21 mouse cellular contexts compared by ENCODE assay signal in genomic region chr3:38776743-38777366, GRCm38 (mm10).
DNase-seq lines count a peak whose midpoint lies in the region; ATAC-seq lines count a peak whose summit lies in the region.
"Had no signal": no experiment of that assay in that cellular context is flagged by ENCODE, and none has a peak within 500 bp of the region (broad histone marks: within the 10 kb centered on the region; RNA-seq: fewer than 3 reads in every experiment).

No protein-coding gene starts in this region.

- H3K36me3 ChIP-seq in forebrain, embryonic 12.5 days (replicated peaks) = no peaks in the 10 kb centered on the region
- H3K36me3 ChIP-seq in forebrain, embryonic 16.5 days (ENCODE audit: control insufficient read depth, insufficient read depth) = no peaks in the 10 kb centered on the region
- H3K36me3 ChIP-seq in neural tube, embryonic 11.5 days (ENCODE audit: control insufficient read depth, insufficient read depth, low read length) = no peaks in the 10 kb centered on the region
- no peaks in the 10 kb centered on the region for H3K36me3 ChIP-seq in neural tube, embryonic 15.5 days
- H3K36me3 ChIP-seq in forebrain, embryonic 14.5 days (ENCODE audit: control insufficient read depth, insufficient read depth, low read length) = no peaks in the 10 kb centered on the region
- H3K36me3 ChIP-seq in midbrain, embryonic 14.5 days (ENCODE audit: control insufficient read depth, insufficient read depth, low read length) = no peaks in the 10 kb centered on the region
- H3K36me3 ChIP-seq: embryonic facial prominence, embryonic 15.5 days; heart, embryonic 12.5 days; limb, embryonic 10.5 days had no signal

- H3K4me1 ChIP-seq in forebrain, embryonic 12.5 days = peaks cover 8% of the 10 kb centered on the region
- H3K4me1 ChIP-seq in forebrain, embryonic 16.5 days (replicated peaks; ENCODE audit: control insufficient read depth, insufficient read depth, low read length) = no peaks in the 10 kb centered on the region
- H3K4me1 ChIP-seq in neural tube, embryonic 11.5 days (ENCODE audit: control insufficient read depth, insufficient read depth, low read length) = no peaks in the 10 kb centered on the region
- H3K4me1 ChIP-seq in neural tube, embryonic 15.5 days = 0 out of 2 replicates have a peak, but pooled peaks cover 3% of the 10 kb centered on the region
- H3K4me1 ChIP-seq in forebrain, embryonic 14.5 days (ENCODE audit: control insufficient read depth, insufficient read depth, low read length) = no peaks in the 10 kb centered on the region
- peaks cover 6% of the 10 kb centered on the region for H3K4me1 ChIP-seq in midbrain, embryonic 14.5 days (ENCODE audit: control insufficient read depth, insufficient read depth, low read length)
- H3K4me1 ChIP-seq: embryonic facial prominence, embryonic 15.5 days; heart, embryonic 12.5 days; limb, embryonic 10.5 days; megakaryocyte, embryonic 14.5 days had no signal

- H3K9ac ChIP-seq in forebrain, embryonic 12.5 days = no peak overlapping the region
- no peak overlapping the region for H3K9ac ChIP-seq in forebrain, embryonic 16.5 days (replicated peaks; ENCODE audit: low read depth, low read length)
- H3K9ac ChIP-seq in neural tube, embryonic 11.5 days (ENCODE audit: low read length) = no peak overlapping the region
- no peak overlapping the region for H3K9ac ChIP-seq in neural tube, embryonic 15.5 days (replicated peaks)
- no peak overlapping the region for H3K9ac ChIP-seq in forebrain, embryonic 14.5 days (ENCODE audit: low read length)
- H3K9ac ChIP-seq in midbrain, embryonic 14.5 days (replicated peaks; ENCODE audit: low read length) = no peak overlapping the region
- H3K9ac ChIP-seq: embryonic facial prominence, embryonic 15.5 days; heart, embryonic 12.5 days had no signal

- DNase-seq in neural tube, embryonic 11.5 days (ENCODE audit: low spot score) = peak; percentile 45
- peak; percentile 61 for DNase-seq in forebrain, embryonic 14.5 days (ENCODE audit: low spot score)
- peak; percentile 59 for DNase-seq in midbrain, embryonic 14.5 days
- no peak for DNase-seq in kidney, adult 8-10 months
- DNase-seq in cerebellum, postnatal 25 days = no peak
- DNase-seq: cerebellum, adult 9-10 months; kidney, adult 2 months; kidney, postnatal 14 days; lung, adult 18-20 months; lung, postnatal 14 days; thymus, postnatal 25 days had no signal

- H3K9me3 ChIP-seq in forebrain, embryonic 12.5 days = no peaks in the 10 kb centered on the region
- no peaks in the 10 kb centered on the region for H3K9me3 ChIP-seq in forebrain, embryonic 16.5 days (ENCODE audit: control insufficient read depth, low read length)
- H3K9me3 ChIP-seq in neural tube, embryonic 11.5 days (ENCODE audit: control insufficient read depth, low read length) = no peaks in the 10 kb centered on the region
- no peaks in the 10 kb centered on the region for H3K9me3 ChIP-seq in neural tube, embryonic 15.5 days (replicated peaks)
- H3K9me3 ChIP-seq in forebrain, embryonic 14.5 days (replicated peaks; ENCODE audit: control insufficient read depth, low read length) = no peaks in the 10 kb centered on the region
- no peaks in the 10 kb centered on the region for H3K9me3 ChIP-seq in midbrain, embryonic 14.5 days (ENCODE audit: control insufficient read depth, low read length)
- H3K9me3 ChIP-seq: embryonic facial prominence, embryonic 15.5 days; heart, embryonic 12.5 days; limb, embryonic 10.5 days had no signal

- peak; percentile 82 for ATAC-seq in forebrain, embryonic 12.5 days (ENCODE audit: low FRiP score)
- no peak for ATAC-seq in forebrain, embryonic 16.5 days
- ATAC-seq in neural tube, embryonic 11.5 days (ENCODE audit: insufficient read depth, low FRiP score, low TSS enrichment) = no peak
- ATAC-seq in neural tube, embryonic 15.5 days (ENCODE audit: low FRiP score) = no peak
- peak; percentile 67 for ATAC-seq in forebrain, embryonic 14.5 days
- ATAC-seq in midbrain, embryonic 14.5 days (ENCODE audit: low FRiP score, low TSS enrichment) = peak; percentile 63; the same call in 1 of the 2 replicates
- ATAC-seq: inflammation-experienced regulatory T-cells, adult 6 months had no signal

- H3K27me3 ChIP-seq in forebrain, embryonic 12.5 days = no peaks in the 10 kb centered on the region
- H3K27me3 ChIP-seq in forebrain, embryonic 16.5 days (replicated peaks; ENCODE audit: control insufficient read depth, insufficient read depth, low read length) = no peaks in the 10 kb centered on the region
- no peaks in the 10 kb centered on the region for H3K27me3 ChIP-seq in neural tube, embryonic 11.5 days (ENCODE audit: control insufficient read depth, insufficient read depth, low read length)
- H3K27me3 ChIP-seq in neural tube, embryonic 15.5 days (replicated peaks) = no peaks in the 10 kb centered on the region
- no peaks in the 10 kb centered on the region for H3K27me3 ChIP-seq in forebrain, embryonic 14.5 days (replicated peaks; ENCODE audit: control insufficient read depth, insufficient read depth, low read length)
- H3K27me3 ChIP-seq in midbrain, embryonic 14.5 days (ENCODE audit: control insufficient read depth, insufficient read depth, low read length) = no peaks in the 10 kb centered on the region
- H3K27me3 ChIP-seq: embryonic facial prominence, embryonic 15.5 days; heart, embryonic 12.5 days; megakaryocyte, embryonic 14.5 days had no signal

- H3K4me2 ChIP-seq in forebrain, embryonic 12.5 days = no peak overlapping the region
- no peak overlapping the region for H3K4me2 ChIP-seq in forebrain, embryonic 16.5 days (ENCODE audit: low read length)
- no peak overlapping the region for H3K4me2 ChIP-seq in neural tube, embryonic 11.5 days (ENCODE audit: low read depth)
- H3K4me2 ChIP-seq in neural tube, embryonic 15.5 days = no peak overlapping the region
- H3K4me2 ChIP-seq in forebrain, embryonic 14.5 days (ENCODE audit: low read length) = no peak overlapping the region
- no peak overlapping the region for H3K4me2 ChIP-seq in midbrain, embryonic 14.5 days (ENCODE audit: low read length)
- H3K4me2 ChIP-seq: embryonic facial prominence, embryonic 15.5 days; heart, embryonic 12.5 days; liver, embryonic 11.5 days had no signal

- no peak overlapping the region for H3K4me3 ChIP-seq in forebrain, embryonic 12.5 days (replicated peaks)
- no peak overlapping the region for H3K4me3 ChIP-seq in forebrain, embryonic 16.5 days (replicated peaks; ENCODE audit: low read length)
- H3K4me3 ChIP-seq in neural tube, embryonic 11.5 days (ENCODE audit: low read depth, low read length) = no peak overlapping the region
- H3K4me3 ChIP-seq in neural tube, embryonic 15.5 days (replicated peaks) = no peak overlapping the region
- no peak overlapping the region for H3K4me3 ChIP-seq in forebrain, embryonic 14.5 days (ENCODE audit: low read depth, low read length)
- no peak overlapping the region for H3K4me3 ChIP-seq in midbrain, embryonic 14.5 days (replicated peaks; ENCODE audit: low read depth, low read length)
- H3K4me3 ChIP-seq: embryonic facial prominence, embryonic 15.5 days; heart, embryonic 12.5 days; left cerebral cortex, adult 2 months; limb, embryonic 10.5 days; megakaryocyte, embryonic 14.5 days had no signal

- 44% methylated on average over 4 of the region's 4 CpGs for WGBS in forebrain, embryonic 12.5 days
- WGBS in forebrain, embryonic 16.5 days = 61% methylated on average over 4 of the region's 4 CpGs
- 60% methylated on average over 4 of the region's 4 CpGs for WGBS in neural tube, embryonic 11.5 days
- 29% methylated on average over 4 of the region's 4 CpGs for WGBS in neural tube, embryonic 15.5 days
- 52% methylated on average over 4 of the region's 4 CpGs for WGBS in forebrain, embryonic 14.5 days
- 26% methylated on average over 4 of the region's 4 CpGs for WGBS in midbrain, embryonic 14.5 days

- H3K27ac ChIP-seq in forebrain, embryonic 12.5 days = 0 out of 2 replicates have a peak overlapping the region, but pooled peaks have one; percentile 51
- H3K27ac ChIP-seq in forebrain, embryonic 16.5 days (ENCODE audit: low read length) = no peak overlapping the region
- H3K27ac ChIP-seq in neural tube, embryonic 11.5 days (ENCODE audit: low read depth, low read length) = 0 out of 2 replicates have a peak overlapping the region, but pooled peaks have one; percentile 39
- H3K27ac ChIP-seq in neural tube, embryonic 15.5 days (replicated peaks) = no peak overlapping the region
- peak overlapping the region; percentile 52; the same call in 1 of the 2 replicates for H3K27ac ChIP-seq in forebrain, embryonic 14.5 days (ENCODE audit: low read depth, low read length)
- peak overlapping the region; percentile 71 for H3K27ac ChIP-seq in midbrain, embryonic 14.5 days (replicated peaks; ENCODE audit: low read depth, low read length)
- H3K27ac ChIP-seq: embryonic facial prominence, embryonic 15.5 days; left cerebral cortex, adult 2 months; limb, embryonic 10.5 days had no signal

Comparison
In these comparisons a context has a peak if more than half of its experiments do, and no peak if none do; other contexts are left out.
1. ATAC-seq: peak in forebrain, embryonic 12.5 days (single experiment), forebrain, embryonic 14.5 days (single experiment) and midbrain, embryonic 14.5 days (single experiment); none in forebrain, embryonic 16.5 days (single experiment), neural tube, embryonic 11.5 days (single experiment) and neural tube, embryonic 15.5 days (single experiment).
2. H3K27ac ChIP-seq: peak in forebrain, embryonic 12.5 days (single experiment), neural tube, embryonic 11.5 days (single experiment), forebrain, embryonic 14.5 days (single experiment) and midbrain, embryonic 14.5 days (single experiment); none in forebrain, embryonic 16.5 days (single experiment) and neural tube, embryonic 15.5 days (single experiment).
3. DNase-seq: peak in neural tube, embryonic 11.5 days (single experiment), forebrain, embryonic 14.5 days (single experiment) and midbrain, embryonic 14.5 days (single experiment); none in kidney, adult 8-10 months (0 of 2) and cerebellum, postnatal 25 days (0 of 2).